Mouse (Mus musculus) MEL (cell line): Measurements from ENCODE around the gene Fam167b. TPM values are rescaled to one million over a fixed set of nuclear protein-coding genes. Genes with fewer than 3 reads are reported as not detected.

ENCODE experiments used
- DNase-seq: peaks from one replicate; pipeline ENCODE4 v3.0.0; 2011; ENCODE audit warnings: low read depth, low spot score
- H3K27ac ChIP-seq: 2 replicates; pipeline ENCODE4 v1.5.1; 2012; ENCODE audit warnings: low read depth, mild to moderate bottlenecking, control low read depth, low read length, moderate library complexity; ENCODE audit not compliant: control insufficient read depth
- H3K27me3 ChIP-seq, 2 experiments: fragments of 150-350 bp in 1 of 2; sonication (generic) in 1 of 2; 2 replicates each; pipeline ENCODE4 v1.6.1; 2012; ENCODE audit warnings: low read length in 2 of 2, mild to moderate bottlenecking in 2 of 2, improper control_type of control experiment in 1 of 2, moderate library complexity in 1 of 2; ENCODE audit not compliant: insufficient read depth in 2 of 2, control insufficient read depth in 1 of 2
- H3K36me3 ChIP-seq, 2 experiments: 2 replicates each; pipeline ENCODE4 v1.6.1; 2012 to 2014; ENCODE audit warnings: low read length in 2 of 2, improper control_type of control experiment in 1 of 2, inconsistent platforms in 1 of 2, mild to moderate bottlenecking in 1 of 2; ENCODE audit not compliant: insufficient read depth in 2 of 2, control insufficient read depth in 1 of 2
- H3K4me1 ChIP-seq, 2 experiments: fragments of 150-350 bp in 1 of 2; sonication (generic) in 1 of 2; 2 replicates each; pipeline ENCODE4 v1.6.1; 2012; ENCODE audit warnings: low read length in 2 of 2, improper control_type of control experiment in 1 of 2, mild to moderate bottlenecking in 1 of 2; ENCODE audit not compliant: insufficient read depth in 2 of 2, control insufficient read depth in 1 of 2
- H3K4me3 ChIP-seq, 2 experiments: fragments of 150-350 bp in 1 of 2; sonication (generic) in 1 of 2; 2 replicates each; pipeline ENCODE4 v1.5.1; 2012; ENCODE audit warnings: low read depth in 2 of 2, low read length in 2 of 2, mild to moderate bottlenecking in 2 of 2, moderate library complexity in 2 of 2, control low read depth in 1 of 2, improper control_type of control experiment in 1 of 2; ENCODE audit not compliant: control insufficient read depth in 1 of 2, insufficient read depth in 1 of 2
- H3K79me2 ChIP-seq: 2 replicates; pipeline ENCODE4 v1.6.1; 2012; ENCODE audit warnings: mild to moderate bottlenecking, low read length, moderate library complexity; ENCODE audit not compliant: control insufficient read depth, poor library complexity, insufficient read depth
- H3K9ac ChIP-seq: 2 replicates; pipeline ENCODE4 v1.6.1; 2012; ENCODE audit warnings: low read depth, mild to moderate bottlenecking, control low read depth, low read length, moderate library complexity; ENCODE audit not compliant: control insufficient read depth, poor library complexity, severe bottlenecking
- H3K9me3 ChIP-seq: fragments of 150-350 bp; sonication (generic); replicated peaks from 2 replicates; pipeline ENCODE4 v1.6.1; 2012; ENCODE audit warnings: mild to moderate bottlenecking, low read length, improper control_type of control experiment, moderate library complexity; ENCODE audit not compliant: insufficient read depth
- CHD1 ChIP-seq: IDR thresholded peaks from 2 replicates; pipeline ENCODE4 v1.6.1; 2012; ENCODE audit warnings: low read depth, mild to moderate bottlenecking, inconsistent platforms, low read length, improper control_type of control experiment
- E2F4 ChIP-seq: IDR thresholded peaks from 2 replicates; pipeline ENCODE4 v1.6.1; 2011; ENCODE audit warnings: low read depth, low read length, improper control_type of control experiment, borderline replicate concordance
- ETS1 ChIP-seq: IDR thresholded peaks from 2 replicates; pipeline ENCODE4 v1.6.1; 2012; ENCODE audit warnings: low read depth, mild to moderate bottlenecking, inconsistent platforms, low read length, improper control_type of control experiment, moderate library complexity
- JUND ChIP-seq: IDR thresholded peaks from 2 replicates; pipeline ENCODE4 v1.6.1; 2011; ENCODE audit warnings: low read depth, mild to moderate bottlenecking, improper control_type of control experiment, low read length
- KAT2A ChIP-seq: conservative IDR thresholded peaks from 2 replicates; pipeline ENCODE4 v1.6.1; 2012; ENCODE audit warnings: low read depth, low read length, improper control_type of control experiment, inconsistent platforms
- MAFK ChIP-seq: IDR thresholded peaks from 2 replicates; pipeline ENCODE4 v1.6.1; 2011; ENCODE audit warnings: low read depth, mild to moderate bottlenecking, low read length, improper control_type of control experiment, borderline replicate concordance
- MAZ ChIP-seq: IDR thresholded peaks from 2 replicates; pipeline ENCODE4 v1.6.1; 2012; ENCODE audit warnings: low read depth, mild to moderate bottlenecking, inconsistent platforms, low read length, improper control_type of control experiment
- MYC ChIP-seq: IDR thresholded peaks from 2 replicates; pipeline ENCODE4 v1.6.1; 2011; ENCODE audit warnings: low read depth, mild to moderate bottlenecking, low read length, improper control_type of control experiment, moderate library complexity
- RAD21 ChIP-seq: IDR thresholded peaks from 2 replicates; pipeline ENCODE4 v1.6.1; 2011; ENCODE audit warnings: mild to moderate bottlenecking, low read depth, low read length, improper control_type of control experiment
- RCOR1 ChIP-seq: IDR thresholded peaks from 2 replicates; pipeline ENCODE4 v1.6.1; 2012; ENCODE audit warnings: low read depth, mild to moderate bottlenecking, inconsistent platforms, low read length, improper control_type of control experiment
- SIN3A ChIP-seq: IDR thresholded peaks from 2 replicates; pipeline ENCODE4 v1.6.1; 2012; ENCODE audit warnings: low read length, improper control_type of control experiment, inconsistent platforms
- UBTF ChIP-seq: IDR thresholded peaks from 2 replicates; pipeline ENCODE4 v1.6.1; 2012; ENCODE audit warnings: low read depth, mild to moderate bottlenecking, inconsistent platforms, low read length, improper control_type of control experiment, moderate library complexity, borderline replicate concordance; ENCODE audit not compliant: insufficient read depth
- USF1 ChIP-seq: IDR thresholded peaks from 2 replicates; pipeline ENCODE4 v1.6.1; 2014; ENCODE audit warnings: low read depth, mild to moderate bottlenecking, inconsistent platforms, low read length, improper control_type of control experiment, moderate library complexity
- USF2 ChIP-seq, 2 experiments: IDR thresholded peaks; 2 replicates each; pipeline ENCODE4 v1.6.1; 2011 to 2012; ENCODE audit warnings: improper control_type of control experiment in 2 of 2, low read length in 2 of 2, borderline replicate concordance in 1 of 2, inconsistent platforms in 1 of 2, low read depth in 1 of 2, mild to moderate bottlenecking in 1 of 2; ENCODE audit not compliant: insufficient read depth in 1 of 2
- polyA plus RNA-seq, 2 experiments: library from polyadenylated mRNA; stranded (reverse) in 1 of 2; unstranded in 1 of 2; fragments of >175 nt in 1 of 2; fragments of >200 nt in 1 of 2; gene quantifications; 2 replicates each; pipeline versions ENCODE4 v1.2.1 to v1.2.4; 2012; ENCODE audit warnings: low replicate concordance in 2 of 2, low read depth in 1 of 2; ENCODE audit not compliant: insufficient read length in 2 of 2, insufficient read depth in 1 of 2, missing spikeins in 1 of 2
- total RNA-seq: library from RNA; depleted of rRNA; stranded (reverse); fragments of 300-350 nt; gene quantifications from 2 replicates; pipeline ENCODE4 v1.2.3, GENCODE M21; 2012; rRNA removed

The Fam167b gene
- total RNA-seq (not detected in 2 replicates), polyA plus RNA-seq (not detected)

DNA sequence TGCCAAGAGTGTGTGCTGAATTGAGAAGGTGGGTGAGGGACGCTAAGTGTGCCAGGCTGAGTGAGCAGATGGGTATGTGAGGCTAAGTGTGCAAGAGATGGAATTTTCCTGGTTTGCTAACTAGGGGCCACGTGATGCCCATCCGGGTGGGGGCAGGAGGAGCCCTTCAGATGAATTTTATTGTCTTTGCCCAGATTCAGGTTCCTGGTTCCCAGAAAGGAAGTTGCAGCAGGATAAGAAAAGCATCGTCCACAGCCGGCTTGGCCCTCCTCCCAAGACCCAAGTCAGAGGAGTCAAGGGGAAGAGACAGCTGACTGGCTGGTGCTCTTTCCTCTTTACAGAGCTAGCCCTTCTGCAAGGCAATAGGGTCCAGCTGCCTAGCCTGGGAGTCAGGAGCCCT lies at the start of gene Fam167b:
Gene Fam167b, minus strand, starts transcription at position 84 of the 400 bp plus-strand sequence.
- no peak for DNase-seq
- H3K27ac ChIP-seq: no peak within 1 kb of the TSS
- peaks cover 0 to 6% of the 10 kb centered on the region in 2 experiments; a peak in 2 of 4 replicates for H3K36me3 ChIP-seq
- no peaks in the 10 kb centered on the region for H3K27me3 ChIP-seq
- no peaks in the 10 kb centered on the region for H3K9me3 ChIP-seq
- H3K4me3 ChIP-seq: peak within 1 kb of the TSS in 1 of 2 experiments; percentile 38; a peak in 1 of 4 replicates
- H3K4me1 ChIP-seq: peaks cover 0 to 23% of the 10 kb centered on the region in 2 experiments; a peak in 3 of 4 replicates
- H3K9ac ChIP-seq: no peak within 1 kb of the TSS
- no peaks in the 10 kb centered on the region for H3K79me2 ChIP-seq
- TF ChIP-seq USF1: peak; percentile 42; the same call in 1 of the 2 replicates
- no peak for TF ChIP-seq UBTF

DNA sequence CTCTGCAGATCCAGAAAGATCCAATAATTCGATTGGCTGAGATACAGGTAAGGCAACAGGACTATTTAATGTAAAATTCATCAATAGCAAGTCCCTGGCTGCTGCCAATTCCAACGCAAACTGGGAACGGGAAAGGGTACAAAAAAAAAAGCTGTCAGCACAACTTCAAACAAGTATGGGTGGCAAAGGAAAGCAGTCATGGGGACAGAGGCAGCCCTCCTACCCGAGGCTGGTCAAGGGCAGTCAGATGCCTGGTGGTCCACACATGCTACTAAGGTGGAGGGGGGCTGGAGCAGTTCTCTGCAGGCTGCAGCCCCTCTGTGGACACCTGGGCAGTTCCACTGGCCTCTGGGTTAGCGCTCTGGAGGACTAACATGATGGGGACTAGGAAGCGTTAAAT lies 47.7 kb upstream of the Fam167b start:
- TF ChIP-seq RAD21 (no peak), MAFK (no peak), USF2 (IDR thresholded peaks at IDR 0.05; ENCODE audit: borderline replicate concordance in 1 of 2, insufficient read depth in 1 of 2, low read depth in 1 of 2, low read length in 2 of 2) (no peak), KAT2A (no peak), MAZ (no peak), ETS1 (no peak), JUND (no peak), CHD1 (no peak), E2F4 (no peak), RCOR1 (no peak), MYC (no peak), SIN3A (no peak), UBTF (no peak)
- no peak for DNase-seq
- no peak overlapping the region for H3K4me3 ChIP-seq
- no peak overlapping the region for H3K27ac ChIP-seq
- H3K4me1 ChIP-seq: peaks cover 3 to 17% of the 10 kb centered on the region in 2 experiments; a peak in 3 of 4 replicates
- no peaks in the 10 kb centered on the region for H3K27me3 ChIP-seq
- H3K36me3 ChIP-seq: peaks cover 4 to 9% of the 10 kb centered on the region in 2 experiments
- no peaks in the 10 kb centered on the region; the same call in 1 of the 2 replicates for H3K79me2 ChIP-seq
- no peaks in the 10 kb centered on the region for H3K9me3 ChIP-seq
- no peak overlapping the region for H3K9ac ChIP-seq
